Mouse (Mus musculus) cerebellum, adult 2 months (tissue): ENCODE measurements around the gene Cyp4a12b.

ENCODE experiments used
- CTCF ChIP-seq: fragments of 200-500 bp; IDR thresholded peaks from 2 replicates; pipeline ENCODE4 v1.5.1; 2011; ENCODE audit warnings: low read depth, mild to moderate bottlenecking, control low read depth, low read length, moderate library complexity, borderline replicate concordance; ENCODE audit not compliant: insufficient read depth
- POLR2A ChIP-seq: fragments of 200-500 bp; IDR thresholded peaks from 2 replicates; pipeline ENCODE4 v1.6.1; 2011; ENCODE audit warnings: low read length, control low read depth, borderline replicate concordance; ENCODE audit not compliant: insufficient read depth

- TF ChIP-seq CTCF (no peak), POLR2A (no peak)
These were observed 69.7 kb downstream of the Cyp4a12b start for GRCm38 (mm10) chr4:115481006-115481652.
